Mouse (Mus musculus): ENCODE data around the gene Mrpl42.

DNA sequence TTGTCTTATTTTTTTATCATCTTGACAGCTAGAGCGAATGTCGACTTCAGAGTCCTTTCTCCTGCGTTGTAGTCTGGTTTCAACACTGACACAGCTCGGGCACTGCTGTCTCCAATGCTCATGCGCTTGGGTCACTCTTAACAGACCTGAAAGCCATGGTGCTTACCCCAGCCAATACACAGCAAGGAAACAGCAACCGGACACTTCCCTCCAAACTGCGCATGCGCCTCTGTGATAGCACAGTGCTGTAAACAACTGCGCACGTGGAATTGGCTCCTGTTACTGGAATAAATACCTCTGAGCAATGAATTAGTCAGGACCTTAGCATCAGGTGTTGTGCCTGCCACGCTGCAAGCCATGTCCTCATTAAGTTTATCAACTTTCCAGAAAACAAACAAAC lies 24.2 kb downstream of the Mrpl42 start:
- TF ChIP-seq CTCF (IDR thresholded peaks at IDR 0.05; ENCODE audit: extremely low read depth, insufficient read depth, insufficient read length, insufficient replicate concordance) (no peak), POLR2A (IDR thresholded peaks at IDR 0.05; ENCODE audit: low read depth, low read length) (no peak)
